Mouse (Mus musculus) cerebellum, adult 2 months (tissue): ENCODE data around the gene Pes1.
"Not testable (repeated sequence)": the region's sequence is repeated elsewhere in the genome, so short reads cannot be mapped to it uniquely, and the experiment has no call there.

Experiments used
- CTCF ChIP-seq: fragments of 200-500 bp; IDR thresholded peaks from 2 replicates; pipeline ENCODE4 v1.5.1; 2011; ENCODE audit warnings: low read depth, mild to moderate bottlenecking, control low read depth, low read length, moderate library complexity, borderline replicate concordance; ENCODE audit not compliant: insufficient read depth
- POLR2A ChIP-seq: fragments of 200-500 bp; IDR thresholded peaks from 2 replicates; pipeline ENCODE4 v1.6.1; 2011; ENCODE audit warnings: low read length, control low read depth, borderline replicate concordance; ENCODE audit not compliant: insufficient read depth

DNA sequence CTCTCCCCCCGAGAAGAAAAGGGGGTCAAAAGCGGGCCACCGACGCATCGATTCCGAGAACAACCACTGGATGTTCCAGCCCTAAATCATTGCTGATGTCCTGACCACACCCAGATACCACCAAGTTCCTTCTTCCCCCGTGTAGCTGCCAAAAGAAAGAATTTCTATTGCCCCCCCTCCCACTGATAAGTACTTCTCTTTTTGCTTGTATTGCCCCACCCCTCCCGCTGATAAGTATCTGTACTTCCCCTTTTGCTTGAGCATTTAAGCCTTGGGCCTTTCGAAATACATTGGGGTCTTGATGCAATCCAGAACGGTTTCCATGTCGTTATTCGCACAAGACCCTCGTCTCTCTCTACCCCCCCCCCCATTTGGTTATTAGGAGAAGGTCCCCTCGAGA lies 52.0 kb downstream of the Pes1 start:
- TF ChIP-seq CTCF, POLR2A: not testable (repeated sequence)
